Mouse (Mus musculus) kidney, embryonic 14.5 days (tissue): ENCODE data around the gene Snhg11. TPM values are rescaled to one million over a fixed set of nuclear protein-coding genes. Genes with fewer than 3 reads are reported as not detected.

Experiments used
- ATAC-seq: fragments of 200-750 bp; cut with Nextera tagmentation; 2 replicates; pipeline ENCODE4 v1.8.0; 2017; ENCODE audit warnings: moderate number of reproducible peaks, mild to moderate bottlenecking, moderate TSS enrichment, moderate library complexity; ENCODE audit not compliant: low FRiP score, low TSS enrichment
- H3K27ac ChIP-seq: fragments of 300-500 bp; sonication (generic); 2 replicates; pipeline ENCODE4 v1.5.1; 2014; ENCODE audit warnings: low read depth, mild to moderate bottlenecking, low read length, moderate library complexity, mixed read lengths
- H3K27me3 ChIP-seq: fragments of 300-500 bp; sonication (generic); 2 replicates; pipeline ENCODE4 v1.6.1; 2014; ENCODE audit warnings: mild to moderate bottlenecking, low read length; ENCODE audit not compliant: control insufficient read depth, insufficient read depth
- H3K36me3 ChIP-seq: fragments of 300-500 bp; sonication (generic); 2 replicates; pipeline ENCODE4 v1.6.1; 2014; ENCODE audit warnings: low read length, mixed read lengths; ENCODE audit not compliant: control insufficient read depth, insufficient read depth
- H3K4me1 ChIP-seq: fragments of 300-500 bp; sonication (generic); 2 replicates; pipeline ENCODE4 v1.6.1; 2014; ENCODE audit warnings: low read length, mixed read lengths; ENCODE audit not compliant: control insufficient read depth, insufficient read depth
- H3K4me2 ChIP-seq: fragments of 300-500 bp; sonication (generic); replicated peaks from 2 replicates; pipeline ENCODE4 v1.6.1; 2014; ENCODE audit warnings: low read depth, mild to moderate bottlenecking, low read length
- H3K4me3 ChIP-seq: fragments of 300-500 bp; sonication (generic); 2 replicates; pipeline ENCODE4 v1.5.1; 2014; ENCODE audit warnings: mild to moderate bottlenecking, low read length
- H3K9ac ChIP-seq: fragments of 300-500 bp; sonication (generic); 2 replicates; pipeline ENCODE4 v1.6.1; 2014; ENCODE audit warnings: low read depth, mild to moderate bottlenecking, low read length, moderate library complexity
- H3K9me3 ChIP-seq: fragments of 300-500 bp; sonication (generic); 2 replicates; pipeline ENCODE4 v1.6.1; 2016; ENCODE audit warnings: low read length; ENCODE audit not compliant: control insufficient read depth
- WGBS: fragments of 180-500 bp; shearing (Covaris S2); extraction: QIAGEN DNeasy Blood & Tissue Kit; methylation state at CpG from one replicate; pipeline ENCODE4 v1.1.7; 2014; 5-methylcytosine and 5-hydroxymethylcytosine counted together
- polyA plus RNA-seq: library from polyadenylated mRNA; unstranded; fragments of >200 nt; fragmentation: Nextera tagmentation; extraction: Ambion mirVana; gene quantifications from 2 replicates; pipeline ENCODE4 v1.2.1, GENCODE M21; 2014

The Snhg11 gene
- 4.5 and 8.5 TPM in 2 replicates for polyA plus RNA-seq

DNA sequence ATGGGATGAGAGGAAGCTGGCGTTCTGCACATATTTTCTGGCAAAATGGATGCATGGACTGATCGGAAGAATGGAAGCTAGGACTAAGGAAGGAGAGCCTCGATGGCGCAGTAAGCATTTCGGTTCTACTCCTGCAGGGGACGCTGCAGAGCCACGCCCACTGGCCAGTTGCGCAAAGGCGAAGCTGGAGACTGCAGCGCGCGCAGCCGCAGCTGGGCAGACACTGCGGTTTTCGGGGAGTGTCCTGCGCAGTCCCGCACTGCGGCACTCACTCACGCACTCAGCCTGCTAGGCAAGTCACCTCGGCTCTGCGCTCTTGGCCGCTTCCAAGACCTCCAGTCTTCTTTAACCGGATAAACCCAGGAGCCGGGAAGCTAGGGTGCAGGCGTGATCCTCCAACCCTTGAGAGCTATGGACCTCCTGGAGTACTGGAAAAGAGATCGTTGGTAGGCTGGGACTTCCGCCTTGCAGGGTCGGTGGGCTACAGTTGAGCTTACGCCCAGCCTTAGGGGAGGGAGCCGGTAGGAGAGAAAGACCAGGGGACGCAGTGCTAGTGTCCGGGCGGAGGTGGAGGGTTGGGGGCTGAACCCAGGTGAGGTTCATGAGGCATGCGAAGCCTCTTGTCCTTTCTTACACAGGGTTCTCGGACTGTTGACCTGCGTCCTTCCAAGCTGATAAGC is at the start of gene Snhg11:
TSS of gene Snhg11 (plus strand) at position 196 of the 680 bp plus-strand sequence.
- Histone ChIP-seq H3K9me3 (no peaks in the 10 kb centered on the region), H3K27ac (no peak within 1 kb of the TSS), H3K4me1 (no peaks in the 10 kb centered on the region; the same call in 1 of the 2 replicates), H3K4me3 (peak within 1 kb of the TSS; percentile 37), H3K9ac (peak within 1 kb of the TSS; percentile 42), H3K36me3 (no peaks in the 10 kb centered on the region), H3K4me2 (peak within 1 kb of the TSS; percentile 69), H3K27me3 (peaks cover 21% of the 10 kb centered on the region)
- ATAC-seq, result peak; percentile 69
- 1% methylated on average over 35 of the region's 36 CpGs for WGBS

GRCm38 (mm10) chr2:158334356-158334755 is 41.1 kb upstream of the Snhg11 start:
- no peak for ATAC-seq
- H3K9ac ChIP-seq, result no peak overlapping the region
- H3K4me2 ChIP-seq, result no peak overlapping the region
- H3K36me3 ChIP-seq, result no peaks in the 10 kb centered on the region
- H3K27ac ChIP-seq, result no peak overlapping the region
- 89% methylated on average over 13 of the region's 13 CpGs for WGBS
- H3K4me1 ChIP-seq, result no peaks in the 10 kb centered on the region
- no peaks in the 10 kb centered on the region for H3K27me3 ChIP-seq
- no peaks in the 10 kb centered on the region for H3K9me3 ChIP-seq
- no peak overlapping the region for H3K4me3 ChIP-seq

GRCm38 (mm10) chr2:158337698-158338097 is 37.7 kb upstream of the Snhg11 start:
- no peak overlapping the region for H3K4me3 ChIP-seq
- no peak overlapping the region for H3K27ac ChIP-seq
- no peaks in the 10 kb centered on the region for H3K4me1 ChIP-seq
- 30% methylated on average over 10 of the region's 10 CpGs for WGBS
- H3K9me3 ChIP-seq, result no peaks in the 10 kb centered on the region
- no peaks in the 10 kb centered on the region for H3K36me3 ChIP-seq
- ATAC-seq, result no peak
- no peaks in the 10 kb centered on the region; the same call in 1 of the 2 replicates for H3K27me3 ChIP-seq
- no peak overlapping the region for H3K9ac ChIP-seq
- no peak overlapping the region for H3K4me2 ChIP-seq

DNA sequence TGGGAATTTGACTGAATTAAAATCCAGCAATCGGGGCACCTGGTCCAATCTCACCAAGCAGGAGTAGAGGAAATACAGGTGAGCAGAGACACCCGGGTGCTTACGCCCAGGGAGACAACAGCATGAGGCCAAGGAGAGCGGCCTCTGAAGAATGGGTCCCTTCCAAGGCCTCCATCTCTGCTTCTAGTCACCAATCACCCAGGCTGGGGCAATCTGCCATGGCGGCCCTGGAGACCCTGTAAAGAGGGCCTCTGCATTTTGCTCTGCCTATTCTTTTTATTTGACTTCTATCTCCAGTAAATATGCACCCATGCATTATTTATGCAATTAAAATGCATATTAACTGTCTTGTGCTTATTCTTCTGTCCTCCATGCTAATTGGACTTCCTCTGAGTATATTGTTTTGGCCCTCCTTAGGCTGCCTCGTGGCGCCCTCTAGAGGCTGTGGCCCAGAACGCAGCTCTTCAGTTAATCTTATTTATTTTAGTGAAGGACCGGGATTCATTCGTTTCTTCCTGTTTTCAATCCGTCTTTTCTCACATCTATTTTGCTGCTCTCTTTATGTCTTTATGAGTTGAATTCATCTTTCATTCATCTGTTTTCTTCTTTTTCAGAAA is 35.4 kb upstream of the Snhg11 start:
- 41% methylated on average over 11 of the region's 11 CpGs for WGBS
- no peak for ATAC-seq

DNA sequence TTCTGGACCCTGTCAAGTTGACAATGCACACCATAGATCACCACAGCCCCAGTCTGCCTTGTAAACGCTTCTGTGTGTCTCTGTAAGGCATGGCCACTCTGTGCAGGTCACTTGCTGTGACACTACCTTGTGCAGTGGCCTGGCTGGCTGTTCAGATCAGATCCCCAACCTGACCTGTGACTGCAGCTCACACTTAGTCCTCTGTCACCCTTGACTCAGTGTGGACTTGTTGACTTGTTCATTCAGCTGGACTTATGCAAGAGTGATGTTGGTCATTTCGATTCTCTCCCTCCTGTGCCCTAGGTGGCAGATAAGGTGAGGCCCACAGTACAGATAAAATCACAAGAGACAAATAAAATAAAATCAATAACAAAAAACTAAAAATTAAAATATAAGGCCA is 34.1 kb upstream of the Snhg11 start:
- Histone ChIP-seq H3K4me1 (0 out of 2 replicates have a peak, but pooled peaks cover 4% of the 10 kb centered on the region), H3K36me3 (no peaks in the 10 kb centered on the region), H3K27me3 (no peaks in the 10 kb centered on the region; the same call in 1 of the 2 replicates), H3K4me2 (no peak overlapping the region), H3K27ac (no peak overlapping the region), H3K4me3 (no peak overlapping the region), H3K9me3 (no peaks in the 10 kb centered on the region), H3K9ac (no peak overlapping the region)
- WGBS, result 66% methylated on average over 2 of the region's 2 CpGs
- no peak for ATAC-seq

More for the DNA sequence above, 35.4 kb upstream of the Snhg11 start:
- no peaks in the 10 kb centered on the region for H3K9me3 ChIP-seq
- H3K4me3 ChIP-seq, result no peak overlapping the region
- no peak overlapping the region for H3K9ac ChIP-seq
- no peak overlapping the region for H3K27ac ChIP-seq
- H3K36me3 ChIP-seq, result no peaks in the 10 kb centered on the region
- H3K4me2 ChIP-seq, result no peak overlapping the region
- H3K27me3 ChIP-seq, result no peaks in the 10 kb centered on the region; the same call in 1 of the 2 replicates
- H3K4me1 ChIP-seq, result 0 out of 2 replicates have a peak, but pooled peaks cover 4% of the 10 kb centered on the region

DNA sequence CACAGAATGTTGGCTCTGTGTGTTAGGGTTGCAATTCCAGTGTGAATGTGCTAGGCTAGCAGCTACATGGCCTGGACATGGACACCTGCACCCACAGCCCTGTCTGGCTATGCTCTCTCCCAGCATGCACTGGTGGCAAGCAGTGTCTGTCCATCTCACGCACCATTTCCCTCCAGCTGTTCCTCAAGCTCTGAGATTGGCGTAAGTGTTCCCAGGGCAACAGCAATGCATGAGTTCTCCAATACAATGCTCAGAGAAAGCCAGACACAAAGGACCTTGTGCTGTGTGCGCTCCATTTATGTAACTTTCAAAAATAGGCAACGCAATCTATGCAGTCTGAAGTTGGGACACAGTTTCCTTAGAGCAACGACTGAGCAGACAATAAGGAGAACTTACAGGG is 31.9 kb upstream of the Snhg11 start:
- H3K36me3 ChIP-seq, result no peaks in the 10 kb centered on the region
- no peak overlapping the region for H3K4me3 ChIP-seq
- 0 out of 2 replicates have a peak, but pooled peaks cover 4% of the 10 kb centered on the region for H3K4me1 ChIP-seq
- no peak overlapping the region for H3K4me2 ChIP-seq
- WGBS, result 61% methylated on average over 5 of the region's 5 CpGs
- H3K9me3 ChIP-seq, result no peaks in the 10 kb centered on the region
- peak; percentile 74; the same call in 1 of the 2 replicates for ATAC-seq
- no peak overlapping the region for H3K27ac ChIP-seq
- H3K27me3 ChIP-seq, result no peaks in the 10 kb centered on the region; the same call in 1 of the 2 replicates
- H3K9ac ChIP-seq, result no peak overlapping the region

DNA sequence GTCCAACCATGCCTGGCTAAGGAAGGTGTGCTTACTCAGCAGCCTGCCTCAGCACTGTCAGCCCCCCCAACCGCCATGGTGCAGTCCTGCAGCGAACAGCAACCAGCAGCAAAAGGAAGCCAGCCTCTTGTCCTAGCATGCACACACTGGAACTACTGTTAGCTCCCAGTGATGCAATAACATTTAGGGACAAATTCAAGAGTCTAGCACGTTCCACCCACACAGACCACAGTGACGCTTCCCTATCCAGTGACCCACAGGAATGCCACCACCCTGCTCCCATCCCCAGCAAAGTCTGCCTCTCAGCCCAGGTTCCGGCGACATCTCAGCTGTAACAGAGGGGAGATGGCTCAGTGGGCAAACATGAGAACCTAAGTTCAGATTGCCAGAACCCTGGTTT is 29.0 kb upstream of the Snhg11 start:
- Histone ChIP-seq H3K9me3 (no peaks in the 10 kb centered on the region), H3K27ac (no peak overlapping the region), H3K4me3 (no peak overlapping the region), H3K4me2 (no peak overlapping the region), H3K27me3 (no peaks in the 10 kb centered on the region; the same call in 1 of the 2 replicates), H3K36me3 (no peaks in the 10 kb centered on the region), H3K9ac (no peak overlapping the region), H3K4me1 (0 out of 2 replicates have a peak, but pooled peaks cover 4% of the 10 kb centered on the region)
- WGBS, result 74% methylated on average over 6 of the region's 6 CpGs
- ATAC-seq, result no peak

DNA sequence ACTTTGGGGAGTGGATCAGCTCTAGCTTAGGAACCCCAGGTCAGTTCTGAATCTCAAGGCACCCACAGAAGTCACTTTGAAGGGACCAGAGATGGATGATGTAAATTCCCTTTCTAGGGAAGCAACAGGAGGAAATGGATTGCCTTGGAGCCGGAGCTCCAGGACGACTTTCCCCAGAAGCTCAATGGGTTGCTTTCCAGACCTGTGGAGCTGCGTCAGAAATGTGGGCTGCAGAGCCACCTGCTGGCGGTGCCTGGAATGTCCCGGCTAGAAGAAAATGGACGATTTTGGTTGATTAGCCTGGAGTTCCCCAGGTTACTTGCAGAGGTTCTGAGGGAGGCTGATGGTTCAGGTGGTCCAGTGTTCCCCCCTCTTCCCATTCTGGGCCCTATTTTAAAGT is 27.6 kb upstream of the Snhg11 start:
- no peak overlapping the region for H3K4me3 ChIP-seq
- 5% methylated on average over 6 of the region's 6 CpGs for WGBS
- peak; percentile 41; the same call in 1 of the 2 replicates for ATAC-seq
- no peak overlapping the region for H3K4me2 ChIP-seq
- H3K9me3 ChIP-seq, result no peaks in the 10 kb centered on the region
- no peak overlapping the region for H3K9ac ChIP-seq
- H3K4me1 ChIP-seq, result 0 out of 2 replicates have a peak, but pooled peaks cover 4% of the 10 kb centered on the region
- no peaks in the 10 kb centered on the region for H3K36me3 ChIP-seq
- H3K27ac ChIP-seq, result no peak overlapping the region
- no peaks in the 10 kb centered on the region for H3K27me3 ChIP-seq
